Mouse (Mus musculus) intestine, embryonic 14.5 days (tissue): ENCODE measurements around the gene Crisp4. TPM values are rescaled to one million over a fixed set of nuclear protein-coding genes. Genes with fewer than 3 reads are reported as not detected.

Source experiments
- ATAC-seq: fragments of 200-750 bp; cut with Nextera tagmentation; replicated peaks from 2 replicates; pipeline ENCODE4 v1.8.0; 2017; ENCODE audit warnings: low read depth, moderate number of reproducible peaks, moderate TSS enrichment, moderate library complexity; ENCODE audit not compliant: low FRiP score, low TSS enrichment
- DNase-seq: peaks from one replicate; pipeline ENCODE4 v3.0.0-alpha.2; 2018; ENCODE audit warnings: low spot score
- H3K27ac ChIP-seq: fragments of 300-500 bp; sonication (generic); 2 replicates; pipeline ENCODE4 v1.5.1; 2014; ENCODE audit warnings: low read depth, mild to moderate bottlenecking, control low read depth
- H3K27me3 ChIP-seq: fragments of 300-500 bp; sonication (generic); replicated peaks from 2 replicates; pipeline ENCODE4 v1.6.1; 2014; ENCODE audit warnings: low read length, control low read depth; ENCODE audit not compliant: control insufficient read depth, insufficient read depth
- H3K36me3 ChIP-seq: fragments of 300-500 bp; sonication (generic); 2 replicates; pipeline ENCODE4 v1.6.1; 2014; ENCODE audit warnings: low read length, control low read depth; ENCODE audit not compliant: control insufficient read depth, insufficient read depth
- H3K4me1 ChIP-seq: fragments of 300-500 bp; sonication (generic); replicated peaks from 2 replicates; pipeline ENCODE4 v1.6.1; 2014; ENCODE audit warnings: low read length, control low read depth, mixed read lengths; ENCODE audit not compliant: control insufficient read depth, insufficient read depth
- H3K4me2 ChIP-seq: fragments of 300-500 bp; sonication (generic); 2 replicates; pipeline ENCODE4 v1.6.1; 2014; ENCODE audit warnings: low read length
- H3K4me3 ChIP-seq: fragments of 300-500 bp; sonication (generic); 2 replicates; pipeline ENCODE4 v1.5.1; 2014; ENCODE audit warnings: low read depth, low read length, control low read depth, mixed read lengths
- H3K9ac ChIP-seq: fragments of 300-500 bp; sonication (generic); 2 replicates; pipeline ENCODE4 v1.6.1; 2014; ENCODE audit warnings: mild to moderate bottlenecking, low read length
- H3K9me3 ChIP-seq: fragments of 300-500 bp; sonication (generic); 2 replicates; pipeline ENCODE4 v1.6.1; 2016; ENCODE audit warnings: low read length, control low read depth; ENCODE audit not compliant: control insufficient read depth
- WGBS: fragments of 180-500 bp; shearing (Covaris S2); extraction: QIAGEN DNeasy Blood & Tissue Kit; methylation state at CpG from one replicate; pipeline ENCODE4 v1.1.7; 2014; 5-methylcytosine and 5-hydroxymethylcytosine counted together
- polyA plus RNA-seq: library from polyadenylated mRNA; unstranded; fragments of >200 nt; fragmentation: Nextera tagmentation; extraction: Ambion mirVana; gene quantifications from 2 replicates; pipeline ENCODE4 v1.2.1, GENCODE M21; 2014

Crisp4 gene
- polyA plus RNA-seq = not detected in 2 replicates

GRCm38 (mm10) chr1:18145802-18146201 is at the start of gene Crisp4:
TSS of gene Crisp4 (minus strand) at chr1:18145902.
- Histone ChIP-seq H3K4me1 (no peaks in the 10 kb centered on the region), H3K4me3 (no peak within 1 kb of the TSS), H3K9ac (no peak within 1 kb of the TSS), H3K27me3 (no peaks in the 10 kb centered on the region), H3K36me3 (no peaks in the 10 kb centered on the region), H3K27ac (no peak within 1 kb of the TSS), H3K9me3 (no peaks in the 10 kb centered on the region), H3K4me2 (no peak within 1 kb of the TSS)
- WGBS = 66% methylated on average over 3 of the region's 3 CpGs
- ATAC-seq (no peak), DNase-seq (no peak)

GRCm38 (mm10) chr1:18191719-18192118 is 46.0 kb upstream of the Crisp4 start:
- Histone ChIP-seq H3K27ac (no peak overlapping the region), H3K9ac (no peak overlapping the region), H3K9me3 (no peaks in the 10 kb centered on the region), H3K4me1 (no peaks in the 10 kb centered on the region), H3K27me3 (no peaks in the 10 kb centered on the region), H3K4me2 (no peak overlapping the region), H3K36me3 (no peaks in the 10 kb centered on the region), H3K4me3 (no peak overlapping the region)
- DNase-seq (no peak), ATAC-seq (no peak)
- WGBS = 34% methylated on average over 4 of the region's 4 CpGs

- no peaks in the 10 kb centered on the region for H3K4me1 ChIP-seq
- H3K9ac ChIP-seq = no peak overlapping the region
- DNase-seq (no peak), ATAC-seq (no peak)
- no peaks in the 10 kb centered on the region for H3K36me3 ChIP-seq
- 23% methylated on average over 1 of the region's 1 CpGs for WGBS
- H3K4me2 ChIP-seq = no peak overlapping the region
- no peaks in the 10 kb centered on the region for H3K9me3 ChIP-seq
- H3K27me3 ChIP-seq = no peaks in the 10 kb centered on the region
- H3K27ac ChIP-seq = no peak overlapping the region
- H3K4me3 ChIP-seq = no peak overlapping the region
These were observed 45.3 kb upstream of the Crisp4 start for GRCm38 (mm10) chr1:18190714-18191712.

- H3K36me3 ChIP-seq = no peaks in the 10 kb centered on the region
- DNase-seq (no peak), ATAC-seq (no peak)
- no peaks in the 10 kb centered on the region for H3K27me3 ChIP-seq
- H3K9me3 ChIP-seq = no peaks in the 10 kb centered on the region
- WGBS = 76% methylated on average over 3 of the region's 3 CpGs
- H3K4me2 ChIP-seq = no peak overlapping the region
- H3K27ac ChIP-seq = no peak overlapping the region
- no peaks in the 10 kb centered on the region for H3K4me1 ChIP-seq
- no peak overlapping the region for H3K9ac ChIP-seq
- H3K4me3 ChIP-seq = no peak overlapping the region
These were observed 35.5 kb upstream of the Crisp4 start for GRCm38 (mm10) chr1:18181167-18181566.

GRCm38 (mm10) chr1:18170573-18170972 is 24.9 kb upstream of the Crisp4 start:
- H3K36me3 ChIP-seq = no peaks in the 10 kb centered on the region
- H3K4me2 ChIP-seq = no peak overlapping the region
- no peak overlapping the region for H3K9ac ChIP-seq
- H3K4me1 ChIP-seq = no peaks in the 10 kb centered on the region
- WGBS = 69% methylated on average over 4 of the region's 4 CpGs
- H3K27me3 ChIP-seq = no peaks in the 10 kb centered on the region
- no peaks in the 10 kb centered on the region for H3K9me3 ChIP-seq
- ATAC-seq = no peak
- H3K4me3 ChIP-seq = no peak overlapping the region
- DNase-seq = no peak
- no peak overlapping the region for H3K27ac ChIP-seq

GRCm38 (mm10) chr1:18168261-18168660 is 22.6 kb upstream of the Crisp4 start:
- Histone ChIP-seq H3K4me2 (no peak overlapping the region), H3K27ac (no peak overlapping the region), H3K4me1 (no peaks in the 10 kb centered on the region), H3K4me3 (no peak overlapping the region), H3K9ac (no peak overlapping the region), H3K9me3 (no peaks in the 10 kb centered on the region), H3K36me3 (no peaks in the 10 kb centered on the region), H3K27me3 (no peaks in the 10 kb centered on the region)
- DNase-seq (no peak), ATAC-seq (no peak)
- WGBS = 77% methylated on average over 1 of the region's 1 CpGs

GRCm38 (mm10) chr1:18159082-18159481 is 13.4 kb upstream of the Crisp4 start:
- no peak for ATAC-seq
- H3K9me3 ChIP-seq = no peaks in the 10 kb centered on the region
- H3K36me3 ChIP-seq = no peaks in the 10 kb centered on the region
- no peaks in the 10 kb centered on the region for H3K4me1 ChIP-seq
- no peak overlapping the region for H3K9ac ChIP-seq
- DNase-seq = no peak
- H3K27ac ChIP-seq = no peak overlapping the region
- H3K27me3 ChIP-seq = no peaks in the 10 kb centered on the region
- H3K4me2 ChIP-seq = no peak overlapping the region
- no peak overlapping the region for H3K4me3 ChIP-seq
- 85% methylated on average over 6 of the region's 6 CpGs for WGBS

GRCm38 (mm10) chr1:18148211-18148610 is 2.5 kb upstream of the Crisp4 start:
- H3K9ac ChIP-seq = no peak overlapping the region
- H3K27ac ChIP-seq = no peak overlapping the region
- H3K4me1 ChIP-seq = no peaks in the 10 kb centered on the region
- H3K4me3 ChIP-seq = no peak overlapping the region
- DNase-seq (no peak), ATAC-seq (no peak)
- no peaks in the 10 kb centered on the region for H3K9me3 ChIP-seq
- no peaks in the 10 kb centered on the region for H3K36me3 ChIP-seq
- H3K4me2 ChIP-seq = no peak overlapping the region
- H3K27me3 ChIP-seq = no peaks in the 10 kb centered on the region

- no peak overlapping the region for H3K4me2 ChIP-seq
- WGBS = 60% methylated on average over 4 of the region's 4 CpGs
- no peaks in the 10 kb centered on the region for H3K4me1 ChIP-seq
- DNase-seq (no peak), ATAC-seq (no peak)
- no peak overlapping the region for H3K27ac ChIP-seq
- H3K9ac ChIP-seq = no peak overlapping the region
- no peak overlapping the region for H3K4me3 ChIP-seq
- no peaks in the 10 kb centered on the region for H3K9me3 ChIP-seq
- no peaks in the 10 kb centered on the region for H3K27me3 ChIP-seq
- H3K36me3 ChIP-seq = no peaks in the 10 kb centered on the region
These were observed 14.0 kb downstream of the Crisp4 start for GRCm38 (mm10) chr1:18131691-18132090.
